Mouse (Mus musculus) forelimb bud, embryonic 11.5 days (tissue): ENCODE measurements at regions not wholly inside any gene's neighbourhood (a gene's known extent, or its start where the extent isn't known, plus 50 kb on each side); places are given as distances from the start of the nearest gene placed in this dataset.
A peak's percentile ranks its signal among the peaks of the same experiment; 100 is the strongest.

Source experiments
- DNase-seq: peaks from one replicate; pipeline ENCODE4 v3.0.0-alpha.2; 2012; ENCODE audit warnings: low read depth, low spot score

- no peak for DNase-seq
Observed at GRCm38 (mm10) chr7:124671117-124671516, 688.4 kb downstream of the Hs3st4 start.

- DNase-seq: no peak
Observed at GRCm38 (mm10) chr7:124676854-124677515, 694.3 kb downstream of the Hs3st4 start.

GRCm38 (mm10) chr7:124680561-124680960 is 697.9 kb downstream of the Hs3st4 start:
- DNase-seq: no peak

- DNase-seq: no peak
Observed at GRCm38 (mm10) chr7:124681212-124681611, 698.5 kb downstream of the Hs3st4 start.

GRCm38 (mm10) chr7:124681820-124682219 is 699.2 kb downstream of the Hs3st4 start:
- no peak for DNase-seq

GRCm38 (mm10) chr7:124685424-124685823 is 702.8 kb downstream of the Hs3st4 start:
- no peak for DNase-seq

- DNase-seq: no peak
Observed at GRCm38 (mm10) chr7:124704163-124704824, 721.6 kb downstream of the Hs3st4 start.

GRCm38 (mm10) chr7:124707143-124707542 is 724.5 kb downstream of the Hs3st4 start:
- DNase-seq: no peak

- peak; percentile 33 for DNase-seq
Observed at GRCm38 (mm10) chr7:124708771-124709485, 726.3 kb downstream of the Hs3st4 start.

- no peak for DNase-seq
Observed at GRCm38 (mm10) chr7:124720927-124721326, 723.5 kb upstream of the Kdm8 start.

- DNase-seq: peak; percentile 35
Observed at GRCm38 (mm10) chr7:124742086-124742485, 702.4 kb upstream of the Kdm8 start.

- DNase-seq: no peak
Observed at GRCm38 (mm10) chr7:124746321-124746720, 698.2 kb upstream of the Kdm8 start.

GRCm38 (mm10) chr7:124748396-124748795 is 696.1 kb upstream of the Kdm8 start:
- no peak for DNase-seq

- no peak for DNase-seq
Observed at GRCm38 (mm10) chr7:124759084-124759483, 685.4 kb upstream of the Kdm8 start.

GRCm38 (mm10) chr7:124777822-124778221 is 666.7 kb upstream of the Kdm8 start:
- DNase-seq: no peak

- DNase-seq: peak; percentile 12
Observed at GRCm38 (mm10) chr7:124782816-124783215, 661.7 kb upstream of the Kdm8 start.

- DNase-seq: no peak
Observed at GRCm38 (mm10) chr7:124784995-124785394, 659.5 kb upstream of the Kdm8 start.

GRCm38 (mm10) chr7:124785896-124786295 is 658.6 kb upstream of the Kdm8 start:
- DNase-seq: no peak

GRCm38 (mm10) chr7:124788781-124789180 is 655.7 kb upstream of the Kdm8 start:
- no peak for DNase-seq

- DNase-seq: no peak
Observed at GRCm38 (mm10) chr7:124803101-124803500, 641.4 kb upstream of the Kdm8 start.

- no peak for DNase-seq
Observed at GRCm38 (mm10) chr7:124834692-124835091, 609.8 kb upstream of the Kdm8 start.

- DNase-seq: no peak
Observed at GRCm38 (mm10) chr7:124836531-124836930, 607.9 kb upstream of the Kdm8 start.

- no peak for DNase-seq
Observed at GRCm38 (mm10) chr7:124855056-124855455, 589.4 kb upstream of the Kdm8 start.
